Mouse (Mus musculus) small intestine, adult 2 months (tissue): ENCODE data around the gene Phlpp2. TPM values are rescaled to one million over a fixed set of nuclear protein-coding genes. Genes with fewer than 3 reads are reported as not detected.

Experiments
- H3K27ac ChIP-seq: fragments of 200-500 bp; 2 replicates; pipeline ENCODE4 v1.5.1; 2012; ENCODE audit warnings: low read depth, low read length, control low read depth, inconsistent platforms; ENCODE audit not compliant: insufficient read depth
- H3K27me3 ChIP-seq: fragments of 200-500 bp; 2 replicates; pipeline ENCODE4 v1.6.1; 2012; ENCODE audit warnings: mild to moderate bottlenecking, moderate library complexity, low read length, inconsistent platforms; ENCODE audit not compliant: control insufficient read depth, insufficient read depth
- H3K36me3 ChIP-seq: fragments of 200-500 bp; 2 replicates; pipeline ENCODE4 v1.6.1; 2012; ENCODE audit warnings: mild to moderate bottlenecking, low read length, control low read depth, inconsistent platforms; ENCODE audit not compliant: control insufficient read depth, insufficient read depth
- H3K4me1 ChIP-seq: fragments of 200-500 bp; 2 replicates; pipeline ENCODE4 v1.6.1; 2012; ENCODE audit warnings: low read length, inconsistent platforms, mixed read lengths; ENCODE audit not compliant: control insufficient read depth, insufficient read depth, insufficient read length
- H3K4me3 ChIP-seq: fragments of 200-500 bp; 2 replicates; pipeline ENCODE4 v1.5.1; 2012; ENCODE audit warnings: low read depth, mild to moderate bottlenecking, control low read depth, inconsistent platforms, low read length, moderate library complexity
- CTCF ChIP-seq: fragments of 200-500 bp; IDR thresholded peaks from 2 replicates; pipeline ENCODE4 v1.5.1; 2012; ENCODE audit warnings: low read depth, mild to moderate bottlenecking, control low read depth, inconsistent platforms, low read length, moderate library complexity, mixed read lengths; ENCODE audit not compliant: insufficient replicate concordance, insufficient read length; ENCODE audit errors: extremely low read depth
- POLR2A ChIP-seq: fragments of 200-500 bp; IDR thresholded peaks from 2 replicates; pipeline ENCODE4 v1.6.1; 2012; ENCODE audit warnings: low read depth, mild to moderate bottlenecking, control low read depth, inconsistent platforms, low read length, moderate library complexity
- WGBS: fragments of 180-500 bp; shearing (Covaris S2); methylation state at CpG from one replicate; pipeline ENCODE4 v1.1.7; 2018; 5-methylcytosine and 5-hydroxymethylcytosine counted together
- polyA plus RNA-seq: library from polyadenylated mRNA; depleted of rRNA; stranded (reverse); fragments of >200 nt; gene quantifications from 2 replicates; pipeline ENCODE4 v1.2.3, GENCODE M21; 2012

The Phlpp2 gene
- polyA plus RNA-seq, 1 experiment, result 25.0 TPM

- WGBS, result 29% methylated on average over 5 of the region's 5 CpGs
- H3K4me1 ChIP-seq, result peaks cover 13% of the 10 kb centered on the region; the same call in 1 of the 2 replicates
- H3K27me3 ChIP-seq, result no peaks in the 10 kb centered on the region
- H3K36me3 ChIP-seq, result peaks cover 37% of the 10 kb centered on the region
- no peak overlapping the region for H3K4me3 ChIP-seq
- H3K27ac ChIP-seq, result peak overlapping the region; percentile 84
- TF ChIP-seq CTCF (no peak), POLR2A (no peak)
These were observed 11.8 kb downstream of the Phlpp2 start for GRCm38 (mm10) chr8:109880012-109880662.

GRCm38 (mm10) chr8:109885294-109885693 lies 17.0 kb downstream of the Phlpp2 start:
- H3K27me3 ChIP-seq, result no peaks in the 10 kb centered on the region
- TF ChIP-seq POLR2A (no peak), CTCF (no peak)
- peaks cover 29% of the 10 kb centered on the region; the same call in 1 of the 2 replicates for H3K4me1 ChIP-seq
- H3K4me3 ChIP-seq, result no peak overlapping the region
- H3K36me3 ChIP-seq, result peaks cover 21% of the 10 kb centered on the region
- H3K27ac ChIP-seq, result no peak overlapping the region

GRCm38 (mm10) chr8:109889211-109889610 lies 20.9 kb downstream of the Phlpp2 start:
- peaks cover 3% of the 10 kb centered on the region; the same call in 1 of the 2 replicates for H3K36me3 ChIP-seq
- TF ChIP-seq POLR2A (no peak), CTCF (no peak)
- WGBS, result 95% methylated on average over 1 of the region's 1 CpGs
- H3K27ac ChIP-seq, result peak overlapping the region; percentile 83
- H3K4me3 ChIP-seq, result no peak overlapping the region
- H3K4me1 ChIP-seq, result peaks cover 21% of the 10 kb centered on the region; the same call in 1 of the 2 replicates
- H3K27me3 ChIP-seq, result no peaks in the 10 kb centered on the region

- H3K4me3 ChIP-seq, result no peak overlapping the region
- H3K27me3 ChIP-seq, result no peaks in the 10 kb centered on the region
- H3K36me3 ChIP-seq, result peaks cover 3% of the 10 kb centered on the region; the same call in 1 of the 2 replicates
- peaks cover 27% of the 10 kb centered on the region for H3K4me1 ChIP-seq
- 74% methylated on average over 3 of the region's 3 CpGs for WGBS
- no peak overlapping the region for H3K27ac ChIP-seq
- no peak for TF ChIP-seq POLR2A
- TF ChIP-seq CTCF, result no peak
These were observed 22.6 kb downstream of the Phlpp2 start for GRCm38 (mm10) chr8:109890794-109891585.

GRCm38 (mm10) chr8:109894636-109895035 lies 26.3 kb downstream of the Phlpp2 start:
- Histone ChIP-seq H3K27ac (no peak overlapping the region), H3K36me3 (peaks cover 3% of the 10 kb centered on the region; the same call in 1 of the 2 replicates), H3K4me1 (peaks cover 10% of the 10 kb centered on the region), H3K27me3 (no peaks in the 10 kb centered on the region), H3K4me3 (no peak overlapping the region)
- no peak for TF ChIP-seq POLR2A
- no peak for TF ChIP-seq CTCF
- 100% methylated on average over 1 of the region's 1 CpGs for WGBS

- H3K4me3 ChIP-seq, result no peak overlapping the region
- no peaks in the 10 kb centered on the region for H3K27me3 ChIP-seq
- no peak for TF ChIP-seq CTCF
- no peak for TF ChIP-seq POLR2A
- no peak overlapping the region; the same call in 1 of the 2 replicates for H3K27ac ChIP-seq
- WGBS, result 63% methylated on average over 12 of the region's 12 CpGs
- peaks cover 3% of the 10 kb centered on the region; the same call in 1 of the 2 replicates for H3K36me3 ChIP-seq
- peaks cover 8% of the 10 kb centered on the region for H3K4me1 ChIP-seq
These were observed 27.0 kb downstream of the Phlpp2 start for GRCm38 (mm10) chr8:109895355-109895754.

GRCm38 (mm10) chr8:109902379-109902778 lies 34.0 kb downstream of the Phlpp2 start:
- Histone ChIP-seq H3K4me3 (no peak overlapping the region), H3K27ac (no peak overlapping the region), H3K36me3 (peaks cover 18% of the 10 kb centered on the region), H3K27me3 (no peaks in the 10 kb centered on the region), H3K4me1 (peaks cover 9% of the 10 kb centered on the region; the same call in 1 of the 2 replicates)
- TF ChIP-seq CTCF (no peak), POLR2A (no peak)
